Mouse (Mus musculus): ENCODE data around the gene Gm20696. TPM values are rescaled to one million over a fixed set of nuclear protein-coding genes. Genes with fewer than 3 reads are reported as not detected.
A peak's percentile ranks its signal among the peaks of the same experiment; 100 is the strongest.

Gene Gm20696
- polyA plus RNA-seq, 1 experiment from 2014 or later: 1.7 TPM

DNA sequence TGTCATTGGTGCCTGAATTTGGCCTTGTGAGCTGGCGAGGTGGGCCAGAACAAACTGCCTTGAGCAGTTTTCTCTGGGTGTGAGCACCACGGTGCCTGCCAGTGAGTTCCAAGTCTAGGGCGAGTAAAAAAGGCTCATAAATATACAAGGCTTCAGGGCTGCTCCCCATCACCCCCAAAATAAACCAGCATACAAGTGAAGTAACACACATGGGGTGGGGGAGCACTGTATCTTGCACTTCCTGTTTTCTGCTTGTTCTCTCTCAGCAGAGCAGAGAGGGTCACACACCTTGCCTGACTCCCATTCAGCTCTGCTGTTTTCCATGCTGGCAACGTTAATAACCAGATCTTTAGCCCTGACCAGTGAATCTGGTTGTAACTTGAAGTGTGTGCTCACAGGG is 29.1 kb downstream of the Gm20696 start:
- Histone ChIP-seq H3K36me3 (peaks cover 8% of the 10 kb centered on the region), H3K9ac (no peak overlapping the region), H3K4me3 (no peak overlapping the region), H3K4me2 (no peak overlapping the region), H3K9me3 (no peaks in the 10 kb centered on the region), H3K27ac (replicated peaks) (no peak overlapping the region), H3K4me1 (no peaks in the 10 kb centered on the region), H3K27me3 (replicated peaks) (no peaks in the 10 kb centered on the region)
- 75% methylated on average over 4 of the region's 4 CpGs for WGBS
- ATAC-seq (ENCODE audit: extremely low read depth, insufficient number of reproducible peaks, low FRiP score, low TSS enrichment): no peak

DNA sequence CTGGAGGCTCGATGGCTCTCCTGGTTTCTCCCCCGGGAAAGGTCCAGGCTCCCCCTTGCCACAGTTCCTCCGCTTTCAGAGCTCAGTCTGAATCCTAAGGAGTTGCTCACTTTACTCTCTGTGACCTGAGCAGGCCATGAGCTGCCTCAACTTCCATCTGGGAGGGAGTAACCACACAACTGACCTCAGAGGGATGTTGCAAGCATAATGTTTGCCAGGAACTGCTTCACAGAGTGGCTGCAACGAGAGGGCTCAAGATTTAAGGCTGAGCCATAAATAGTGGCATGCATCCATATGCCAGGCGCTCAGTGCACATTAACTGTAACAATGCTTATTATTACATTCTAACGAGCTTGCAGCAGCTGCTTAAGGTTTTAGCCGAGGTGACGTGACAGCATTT is 29.8 kb downstream of the Gm20696 start:
- no peaks in the 10 kb centered on the region for H3K27me3 ChIP-seq (replicated peaks)
- no peak for ATAC-seq (ENCODE audit: extremely low read depth, insufficient number of reproducible peaks, low FRiP score, low TSS enrichment)
- 65% methylated on average over 8 of the region's 8 CpGs for WGBS

DNA sequence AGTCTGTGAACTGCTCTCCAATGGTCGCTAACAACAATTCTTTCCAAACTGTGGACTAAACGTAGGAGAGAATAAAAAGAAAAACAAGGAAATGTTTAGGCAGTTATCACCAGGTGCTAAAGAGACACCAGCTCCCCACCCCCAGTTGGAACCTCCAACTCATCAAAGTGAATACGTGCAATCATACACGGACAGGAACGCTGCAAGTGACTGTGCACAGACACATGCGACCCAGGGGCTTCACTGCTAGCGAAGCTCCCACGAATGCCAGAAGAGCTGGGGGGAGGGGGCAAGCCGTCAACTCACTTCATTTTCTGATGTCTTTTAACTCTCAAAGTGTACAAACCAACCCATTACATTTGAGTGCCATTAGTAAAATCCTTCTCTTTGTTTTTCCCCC is 30.5 kb downstream of the Gm20696 start:
- ATAC-seq (ENCODE audit: extremely low read depth, insufficient number of reproducible peaks, low FRiP score, low TSS enrichment): no peak
- no peaks in the 10 kb centered on the region for H3K9me3 ChIP-seq
- no peak overlapping the region for H3K4me2 ChIP-seq
- H3K4me1 ChIP-seq: no peaks in the 10 kb centered on the region
- H3K36me3 ChIP-seq: peaks cover 8% of the 10 kb centered on the region
- H3K9ac ChIP-seq: no peak overlapping the region
- H3K4me3 ChIP-seq: no peak overlapping the region
- H3K27me3 ChIP-seq (replicated peaks): no peaks in the 10 kb centered on the region
- WGBS: 73% methylated on average over 9 of the region's 9 CpGs
- no peak overlapping the region for H3K27ac ChIP-seq (replicated peaks)

More for the DNA sequence above, 29.8 kb downstream of the Gm20696 start:
- Histone ChIP-seq H3K27ac (replicated peaks) (no peak overlapping the region), H3K4me2 (no peak overlapping the region), H3K36me3 (peaks cover 8% of the 10 kb centered on the region), H3K9me3 (no peaks in the 10 kb centered on the region), H3K9ac (no peak overlapping the region), H3K4me1 (no peaks in the 10 kb centered on the region), H3K4me3 (no peak overlapping the region)

DNA sequence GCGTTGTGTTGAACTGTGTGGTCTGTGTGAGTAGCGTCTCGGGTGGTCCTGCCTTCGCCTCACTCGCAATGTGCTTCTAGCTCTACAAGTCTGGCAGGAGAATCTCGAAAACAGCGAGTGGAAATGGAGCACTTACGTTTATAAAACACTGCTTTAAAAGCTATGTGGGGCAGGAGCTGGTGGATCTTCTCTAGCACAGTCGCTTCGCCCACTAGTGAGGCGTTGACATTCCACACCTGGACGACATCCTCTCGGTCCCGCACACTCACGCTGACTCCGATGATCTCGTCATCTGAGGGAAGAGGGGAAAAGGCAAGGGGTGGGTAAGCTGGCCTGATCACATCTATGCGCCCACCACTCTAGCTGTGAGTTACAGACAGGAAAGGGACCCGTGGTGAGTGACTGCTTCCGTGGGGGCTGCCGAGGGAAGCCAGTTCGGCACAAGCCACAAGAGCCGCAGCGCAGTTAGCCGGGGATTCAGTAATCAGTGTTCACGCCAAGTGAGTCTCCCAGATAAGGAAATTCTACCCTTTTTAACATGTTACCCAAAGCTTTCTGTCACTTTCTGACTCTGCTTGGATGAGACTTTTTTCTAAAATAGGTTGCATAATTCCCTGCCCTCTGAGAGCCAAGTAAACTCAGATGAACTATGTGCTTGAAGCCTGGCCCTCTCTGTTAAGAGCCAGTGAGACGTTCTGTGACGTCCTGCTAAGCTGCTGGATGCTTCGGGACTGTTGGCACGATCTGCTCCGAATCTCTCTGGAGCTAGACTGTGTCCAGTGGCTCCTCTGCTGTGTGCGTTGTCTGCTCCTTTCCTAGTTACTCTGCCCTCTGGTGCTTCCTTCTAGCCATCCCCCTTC is 34.2 kb downstream of the Gm20696 start:
- H3K27ac ChIP-seq (replicated peaks): no peak overlapping the region
- H3K9me3 ChIP-seq: no peaks in the 10 kb centered on the region
- ATAC-seq (ENCODE audit: extremely low read depth, insufficient number of reproducible peaks, low FRiP score, low TSS enrichment): no peak
- peak overlapping the region; percentile 12; the same call in 1 of the 2 replicates for H3K4me2 ChIP-seq
- H3K4me1 ChIP-seq: no peaks in the 10 kb centered on the region
- no peaks in the 10 kb centered on the region for H3K27me3 ChIP-seq (replicated peaks)
- H3K9ac ChIP-seq: no peak overlapping the region
- H3K4me3 ChIP-seq: no peak overlapping the region
- H3K36me3 ChIP-seq: no peaks in the 10 kb centered on the region
- WGBS: 70% methylated on average over 32 of the region's 32 CpGs

DNA sequence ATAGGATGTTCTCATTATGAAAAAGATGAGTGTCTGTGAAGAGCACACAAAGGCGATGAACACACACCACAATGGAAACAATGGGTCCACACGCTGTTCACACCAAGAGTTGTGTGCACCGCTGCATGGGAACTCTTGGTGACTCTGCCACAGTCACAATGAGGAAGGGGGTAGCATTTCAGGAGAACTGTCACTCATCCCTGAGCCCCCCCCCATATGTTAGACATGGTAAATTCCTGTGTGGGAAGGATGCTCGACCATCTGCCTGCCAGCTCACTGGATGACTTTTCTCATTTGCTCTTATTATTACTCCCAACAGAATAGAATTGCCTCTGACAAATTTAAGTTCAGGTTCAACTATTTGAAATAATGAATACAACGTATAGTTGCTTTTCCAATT is 35.0 kb downstream of the Gm20696 start:
- Histone ChIP-seq H3K9me3 (no peaks in the 10 kb centered on the region), H3K27me3 (replicated peaks) (no peaks in the 10 kb centered on the region), H3K4me1 (no peaks in the 10 kb centered on the region), H3K27ac (replicated peaks) (no peak overlapping the region), H3K36me3 (no peaks in the 10 kb centered on the region), H3K4me2 (no peak overlapping the region), H3K4me3 (no peak overlapping the region), H3K9ac (no peak overlapping the region)
- 75% methylated on average over 5 of the region's 5 CpGs for WGBS
- ATAC-seq (ENCODE audit: extremely low read depth, insufficient number of reproducible peaks, low FRiP score, low TSS enrichment): no peak

DNA sequence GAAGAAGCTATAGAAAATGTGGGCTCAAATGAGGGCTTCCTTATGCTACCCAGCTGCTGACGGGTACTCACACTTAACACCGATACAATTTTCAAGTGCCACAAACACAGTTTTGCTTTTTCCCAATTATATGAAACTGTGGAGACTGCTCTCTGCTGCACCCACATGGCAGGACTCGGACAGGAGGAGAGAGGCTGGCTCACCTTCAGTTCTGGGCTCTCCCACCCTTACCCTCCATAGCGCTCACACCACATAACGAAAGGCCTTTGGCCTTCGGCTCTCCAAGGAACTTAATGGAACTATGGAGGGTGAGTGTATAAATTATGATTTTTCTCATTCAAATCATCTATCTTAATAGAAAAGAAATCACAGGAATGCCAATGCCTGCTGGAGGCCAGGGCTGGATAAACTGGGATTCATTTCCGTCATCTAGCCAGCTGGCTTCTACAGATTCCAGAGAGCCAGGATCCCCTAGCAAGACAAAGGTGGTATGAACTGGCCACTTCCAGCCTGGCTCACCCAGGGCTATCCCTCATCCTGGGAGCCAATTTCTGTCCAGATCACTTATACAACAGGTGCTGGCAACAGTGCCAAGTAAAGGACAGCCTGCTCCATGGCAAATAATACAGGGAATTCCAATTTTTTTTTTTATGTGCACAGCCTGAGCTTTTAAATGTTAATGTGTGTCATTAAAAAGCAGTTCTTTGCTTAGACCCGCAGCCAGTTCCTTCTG is 36.7 kb downstream of the Gm20696 start:
- H3K4me2 ChIP-seq: no peak overlapping the region
- H3K9ac ChIP-seq: no peak overlapping the region
- no peak overlapping the region for H3K4me3 ChIP-seq
- no peaks in the 10 kb centered on the region for H3K4me1 ChIP-seq
- WGBS: 83% methylated on average over 8 of the region's 8 CpGs
- H3K36me3 ChIP-seq: no peaks in the 10 kb centered on the region
- no peak for ATAC-seq (ENCODE audit: extremely low read depth, insufficient number of reproducible peaks, low FRiP score, low TSS enrichment)
- no peaks in the 10 kb centered on the region for H3K27me3 ChIP-seq (replicated peaks)
- H3K27ac ChIP-seq (replicated peaks): no peak overlapping the region
- no peaks in the 10 kb centered on the region for H3K9me3 ChIP-seq

DNA sequence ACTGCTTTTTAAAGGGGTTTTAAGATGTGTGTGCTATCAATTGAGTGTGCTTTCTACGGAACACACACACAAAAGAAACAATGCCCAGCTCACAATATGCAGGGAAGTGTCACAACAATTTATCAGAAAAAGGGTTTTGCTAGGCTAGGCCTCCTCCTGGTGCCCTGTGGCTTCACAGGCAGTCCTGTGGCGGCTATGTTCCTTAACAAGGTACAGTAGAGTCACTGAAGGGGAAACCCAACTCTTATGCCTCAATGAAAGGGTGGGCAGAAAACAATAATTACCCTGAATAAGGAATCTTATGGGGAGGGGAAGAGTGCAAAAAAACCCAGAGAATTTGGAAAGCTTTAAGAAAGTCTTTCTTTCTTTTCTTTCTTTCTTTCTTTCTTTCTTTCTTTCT is 40.2 kb downstream of the Gm20696 start:
- Histone ChIP-seq H3K27ac (replicated peaks) (no peak overlapping the region), H3K4me3 (no peak overlapping the region), H3K9ac (no peak overlapping the region), H3K9me3 (no peaks in the 10 kb centered on the region), H3K4me2 (no peak overlapping the region), H3K36me3 (no peaks in the 10 kb centered on the region), H3K4me1 (peaks cover 6% of the 10 kb centered on the region), H3K27me3 (replicated peaks) (no peaks in the 10 kb centered on the region)
- ATAC-seq (ENCODE audit: extremely low read depth, insufficient number of reproducible peaks, low FRiP score, low TSS enrichment): no peak
- WGBS: 82% methylated on average over 2 of the region's 2 CpGs

DNA sequence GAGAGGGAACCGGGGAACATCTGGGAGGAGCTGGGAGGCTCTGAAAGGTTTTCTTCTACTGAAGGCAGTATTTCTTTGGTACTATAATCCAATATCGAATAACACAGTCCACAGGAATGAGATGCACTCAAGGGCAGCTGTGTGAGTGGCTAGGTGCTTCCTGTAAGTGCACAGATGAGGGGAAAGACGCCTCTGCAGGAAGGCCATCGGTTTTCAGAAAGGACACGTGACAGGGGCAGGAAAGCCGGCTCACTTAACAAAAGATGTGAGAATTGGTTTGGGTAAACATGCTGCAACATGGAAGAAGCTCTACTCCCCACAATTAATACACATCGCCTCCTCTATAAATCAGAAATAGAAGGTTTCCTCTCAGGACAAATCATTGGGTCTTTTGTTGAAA is 40.8 kb downstream of the Gm20696 start:
- H3K9ac ChIP-seq: no peak overlapping the region
- H3K27ac ChIP-seq (replicated peaks): no peak overlapping the region
- no peaks in the 10 kb centered on the region for H3K36me3 ChIP-seq
- 49% methylated on average over 7 of the region's 7 CpGs for WGBS
- H3K4me1 ChIP-seq: peaks cover 6% of the 10 kb centered on the region
- no peaks in the 10 kb centered on the region for H3K27me3 ChIP-seq (replicated peaks)
- no peak for ATAC-seq (ENCODE audit: extremely low read depth, insufficient number of reproducible peaks, low FRiP score, low TSS enrichment)
- H3K4me2 ChIP-seq: no peak overlapping the region
- no peak overlapping the region for H3K4me3 ChIP-seq
- H3K9me3 ChIP-seq: no peaks in the 10 kb centered on the region

DNA sequence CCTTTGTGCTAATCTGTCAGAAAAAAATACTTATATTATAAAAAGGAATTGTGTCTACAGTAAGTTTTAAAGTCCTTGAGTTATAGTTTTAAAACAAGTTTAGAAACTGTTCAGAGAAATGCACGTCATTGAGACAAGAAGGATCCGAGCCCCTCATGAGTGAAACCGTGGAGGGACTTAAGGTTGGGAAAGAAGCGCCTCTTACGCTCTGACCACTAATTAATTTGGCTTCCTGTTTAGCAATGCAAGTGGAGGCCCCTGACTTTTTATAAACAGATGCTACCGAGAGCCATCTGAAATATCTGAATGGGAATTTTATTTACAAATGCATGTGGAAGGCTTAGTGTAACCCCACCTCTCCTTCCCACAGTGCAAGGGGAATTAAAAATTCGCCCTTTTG is 41.3 kb downstream of the Gm20696 start:
- Histone ChIP-seq H3K27me3 (replicated peaks) (no peaks in the 10 kb centered on the region), H3K36me3 (no peaks in the 10 kb centered on the region), H3K4me1 (peaks cover 6% of the 10 kb centered on the region), H3K9me3 (no peaks in the 10 kb centered on the region), H3K4me2 (no peak overlapping the region), H3K27ac (replicated peaks) (no peak overlapping the region), H3K4me3 (no peak overlapping the region), H3K9ac (no peak overlapping the region)
- no peak for ATAC-seq (ENCODE audit: extremely low read depth, insufficient number of reproducible peaks, low FRiP score, low TSS enrichment)
- WGBS: 69% methylated on average over 7 of the region's 7 CpGs

DNA sequence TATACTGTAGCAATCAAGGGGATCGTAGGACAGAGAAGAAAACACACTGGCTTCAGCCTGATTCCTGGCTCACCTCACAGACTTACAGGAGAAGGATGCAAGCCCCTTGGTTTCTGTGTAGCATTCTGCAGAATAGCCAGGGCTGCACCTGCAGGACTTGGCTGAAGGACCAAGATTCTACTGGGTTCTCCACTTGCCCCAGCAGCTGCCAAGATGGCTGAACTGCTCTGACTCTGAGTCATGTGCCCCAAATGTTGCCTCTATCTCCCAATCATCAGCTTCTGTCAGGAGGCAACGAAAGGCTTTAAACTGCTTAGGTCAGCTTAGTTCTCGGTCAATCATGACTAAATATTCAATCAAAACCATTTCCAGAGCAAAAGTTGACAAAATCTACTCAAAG is 42.1 kb downstream of the Gm20696 start:
- Histone ChIP-seq H3K4me3 (no peak overlapping the region), H3K4me1 (peaks cover 11% of the 10 kb centered on the region), H3K36me3 (no peaks in the 10 kb centered on the region), H3K9me3 (no peaks in the 10 kb centered on the region), H3K9ac (no peak overlapping the region), H3K27me3 (replicated peaks) (no peaks in the 10 kb centered on the region), H3K27ac (replicated peaks) (no peak overlapping the region), H3K4me2 (no peak overlapping the region)
- WGBS: 74% methylated on average over 3 of the region's 3 CpGs
- ATAC-seq (ENCODE audit: extremely low read depth, insufficient number of reproducible peaks, low FRiP score, low TSS enrichment): no peak

DNA sequence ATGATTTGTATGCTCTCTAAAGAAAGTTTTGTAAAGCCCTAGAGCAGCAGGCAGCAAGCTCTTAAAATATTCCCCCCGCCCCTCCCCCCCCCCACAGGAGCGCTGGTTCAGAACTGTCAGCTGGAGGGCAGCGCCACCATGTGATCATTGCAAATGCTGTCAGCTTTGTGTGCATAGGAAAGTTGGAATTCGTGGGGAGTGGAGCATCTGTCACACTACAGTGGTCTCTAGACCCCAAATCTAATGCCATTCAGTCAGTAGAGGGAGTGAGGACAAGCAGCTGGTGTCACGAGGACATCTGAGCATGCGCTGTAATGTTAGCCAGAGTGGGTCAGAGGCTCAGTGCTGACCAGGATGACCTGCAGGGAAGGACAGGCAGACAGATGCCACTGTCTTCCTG is 43.0 kb downstream of the Gm20696 start:
- Histone ChIP-seq H3K27me3 (replicated peaks) (no peaks in the 10 kb centered on the region), H3K9ac (no peak overlapping the region)
- 14% methylated on average over 6 of the region's 6 CpGs for WGBS

DNA sequence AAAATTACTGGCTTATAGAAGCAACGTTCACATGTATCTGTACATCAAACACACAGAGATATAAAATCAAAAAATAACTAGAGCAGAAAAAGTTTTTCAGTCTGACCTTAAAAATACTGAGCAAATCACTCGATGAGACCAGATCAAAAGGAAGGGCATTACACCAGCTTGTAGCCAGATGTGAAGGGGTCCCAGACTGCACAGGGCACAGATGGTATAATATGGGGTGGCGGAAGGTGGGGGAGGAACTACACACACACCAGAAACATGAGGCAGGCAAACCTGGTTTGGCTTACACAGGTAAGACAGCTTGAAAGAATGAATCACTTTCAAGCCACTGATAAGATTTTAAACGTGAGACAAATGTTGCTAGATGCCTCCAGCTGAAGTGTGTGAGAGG is 45.4 kb downstream of the Gm20696 start:
- 59% methylated on average over 4 of the region's 4 CpGs for WGBS
- Histone ChIP-seq H3K4me1 (peaks cover 14% of the 10 kb centered on the region), H3K36me3 (no peaks in the 10 kb centered on the region), H3K9ac (no peak overlapping the region), H3K4me3 (no peak overlapping the region), H3K27me3 (replicated peaks) (no peaks in the 10 kb centered on the region), H3K9me3 (no peaks in the 10 kb centered on the region), H3K4me2 (no peak overlapping the region), H3K27ac (replicated peaks) (no peak overlapping the region)
- ATAC-seq (ENCODE audit: extremely low read depth, insufficient number of reproducible peaks, low FRiP score, low TSS enrichment): no peak

More for the DNA sequence above, 43.0 kb downstream of the Gm20696 start:
- no peak overlapping the region for H3K4me2 ChIP-seq
- H3K36me3 ChIP-seq: no peaks in the 10 kb centered on the region
- H3K4me1 ChIP-seq: peaks cover 14% of the 10 kb centered on the region
- no peak for ATAC-seq (ENCODE audit: extremely low read depth, insufficient number of reproducible peaks, low FRiP score, low TSS enrichment)
- no peaks in the 10 kb centered on the region for H3K9me3 ChIP-seq
- no peak overlapping the region for H3K4me3 ChIP-seq
- no peak overlapping the region for H3K27ac ChIP-seq (replicated peaks)

All from heart, embryonic 13.5 days (tissue).